Mouse (Mus musculus): ENCODE measurements around the gene Lsm14a. TPM values are rescaled to one million over a fixed set of nuclear protein-coding genes. Genes with fewer than 3 reads are reported as not detected.
"Not testable (repeated sequence)": the region's sequence is repeated elsewhere in the genome, so short reads cannot be mapped to it uniquely, and the experiment has no call there.

The Lsm14a gene
- total RNA-seq, 2 experiments from 2014 or later, result 62.0 to 67.8 TPM

DNA sequence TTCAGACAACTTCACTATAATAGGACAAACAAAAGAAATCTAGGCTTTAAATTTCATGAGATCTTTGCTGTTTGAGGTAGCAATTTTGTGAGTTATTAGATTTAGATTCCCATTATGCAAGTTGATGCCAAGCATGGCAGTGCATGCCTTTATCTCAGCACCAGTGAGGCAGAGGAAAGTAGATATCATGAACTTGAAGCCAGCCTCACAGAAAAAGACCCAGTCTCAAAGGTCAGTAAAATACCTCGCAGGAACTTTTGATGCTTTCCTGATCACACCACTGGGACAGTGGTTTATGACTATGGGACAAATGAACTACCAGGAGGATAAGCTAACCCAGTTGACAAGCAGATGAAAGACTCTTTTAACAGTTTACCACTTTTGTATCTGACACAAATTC, 10.3 kb downstream of the Lsm14a start:
- intact Hi-C loops (cut with DNase I; ENCODE audit: low total_unique reads), result no loop called here

DNA sequence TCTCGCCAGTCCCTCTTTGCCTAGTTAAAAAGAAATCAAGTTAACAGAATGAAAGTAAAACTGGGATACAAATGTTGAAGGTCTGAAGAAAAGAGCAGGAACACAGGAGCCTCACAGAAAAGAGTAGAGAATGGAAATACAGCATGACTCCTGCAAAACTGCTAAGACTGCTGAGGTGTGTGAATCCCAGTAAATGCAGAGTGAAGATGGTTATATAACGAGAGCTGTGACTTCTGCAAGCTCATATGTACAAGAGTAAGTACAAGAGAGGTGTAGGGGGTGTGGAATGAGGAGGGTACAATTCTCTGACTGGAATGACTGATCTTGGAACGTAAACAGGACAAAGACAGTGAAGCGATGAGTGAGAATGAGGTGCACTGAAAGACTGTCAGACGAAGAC, 11.4 kb downstream of the Lsm14a start:
- no peak for DNase-seq
- intact Hi-C loops (cut with DNase I; ENCODE audit: low total_unique reads), result no loop called here

More for the DNA sequence above, 10.3 kb downstream of the Lsm14a start:
- DNase-seq, result no peak

DNA sequence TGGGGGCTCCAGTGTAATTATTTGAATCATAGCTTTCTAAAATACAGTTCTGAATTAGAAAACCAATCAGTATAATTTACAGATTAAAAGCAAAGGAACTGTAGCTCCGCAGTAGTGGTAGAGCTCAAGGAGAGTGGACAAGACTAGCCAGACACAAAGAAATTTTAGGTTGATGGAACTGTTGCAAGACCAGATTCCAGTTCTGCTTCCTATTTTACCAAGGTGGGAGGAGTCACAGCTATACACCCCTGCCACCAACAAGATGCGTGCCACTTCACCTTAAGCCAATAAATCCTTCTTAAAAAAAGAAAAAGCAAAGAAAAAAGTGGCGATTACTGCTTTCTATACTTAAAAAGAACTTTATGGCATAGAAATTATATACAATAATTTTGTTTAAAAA, 12.8 kb downstream of the Lsm14a start:
- DNase-seq, result no peak
- intact Hi-C loops (cut with DNase I; ENCODE audit: low total_unique reads), result no loop called here

DNA sequence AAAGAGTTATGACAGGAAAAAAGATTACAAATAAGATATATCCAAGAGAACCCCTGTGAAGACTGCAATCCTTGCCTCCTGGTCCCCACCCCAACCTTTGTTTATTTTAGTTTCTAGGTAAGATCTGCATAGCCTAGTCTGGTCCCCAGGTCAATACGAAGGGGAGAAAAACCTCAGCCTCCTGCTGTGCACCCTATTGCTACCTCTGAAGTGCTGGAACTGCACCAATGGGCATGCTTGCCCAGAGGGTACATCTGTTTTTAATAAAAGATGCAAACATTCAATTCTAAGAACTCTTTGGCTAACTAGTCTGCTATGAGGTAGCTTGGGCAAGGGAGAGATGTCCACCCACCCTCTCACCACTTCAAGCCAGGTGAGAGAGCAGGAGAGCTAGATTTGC, 19.2 kb downstream of the Lsm14a start:
- intact Hi-C loops (cut with DNase I; ENCODE audit: low total_unique reads), result no loop called here
- no peak for DNase-seq

DNA sequence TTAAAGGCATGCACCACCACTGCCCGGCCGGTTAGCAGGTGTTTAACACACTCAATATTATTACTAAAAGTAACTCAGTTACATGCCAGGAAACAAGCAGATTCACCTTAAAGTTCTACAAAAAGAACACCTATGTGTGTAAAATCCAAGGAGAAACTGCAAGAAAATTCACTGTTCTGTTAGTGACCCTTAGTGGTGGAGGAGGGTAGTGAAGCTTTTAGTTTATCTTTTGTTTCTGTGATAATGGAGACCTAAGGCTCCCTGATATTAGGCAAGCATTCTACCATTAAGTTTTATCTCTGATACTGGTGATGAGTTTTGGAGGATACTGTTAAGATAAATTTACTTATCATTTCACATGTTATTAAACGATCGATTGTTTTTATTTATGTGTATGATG, 37.5 kb downstream of the Lsm14a start:
- DNase-seq, result no peak
- intact Hi-C loops (cut with DNase I; ENCODE audit: low total_unique reads), result loop anchor here (5.0 kb wide), 1 partner anchor 103 kb away; the partner anchor contains the start of gene Gm6096

DNA sequence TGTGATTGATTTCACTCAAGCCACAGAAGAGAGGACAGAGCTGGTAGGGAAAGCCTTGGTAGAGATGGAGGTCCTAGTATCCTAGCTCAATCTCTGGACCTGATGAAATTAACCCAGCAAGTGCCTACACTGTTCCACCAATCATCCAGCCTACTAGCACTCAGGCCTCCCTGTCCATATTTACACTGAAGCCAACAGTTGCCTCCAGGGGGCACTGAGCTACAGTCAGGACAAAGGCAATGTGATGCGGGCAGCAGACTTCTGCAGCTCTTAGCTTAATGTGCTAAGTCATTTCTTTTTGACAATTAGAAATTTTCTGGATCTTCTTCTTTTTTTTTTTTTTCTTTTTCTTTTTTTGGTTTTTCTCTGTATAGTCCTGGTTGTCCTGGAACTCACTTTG, 41.1 kb downstream of the Lsm14a start:
- intact Hi-C loops (cut with DNase I; ENCODE audit: low total_unique reads), result no loop called here
- no peak for DNase-seq

DNA sequence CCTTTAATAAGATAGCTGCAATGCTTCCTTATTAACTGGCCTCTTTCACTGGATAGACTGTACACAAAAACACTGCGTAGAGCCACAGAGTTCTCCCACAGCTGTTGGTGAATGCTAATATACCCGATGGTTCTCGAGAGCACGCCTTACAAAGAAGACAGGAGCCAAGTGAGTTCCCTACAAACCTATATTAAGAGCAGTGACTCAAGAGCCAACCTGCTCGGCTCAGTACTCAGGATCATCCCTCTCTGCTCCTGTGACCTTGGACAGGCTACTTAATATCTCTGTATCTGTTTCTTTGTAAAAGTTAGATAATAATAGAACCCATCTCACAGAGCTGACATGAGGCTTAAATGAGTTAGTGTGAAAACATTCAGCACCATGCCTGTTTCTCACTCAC, 42.9 kb downstream of the Lsm14a start:
- intact Hi-C loops (cut with DNase I; ENCODE audit: low total_unique reads), result no loop called here
- no peak for DNase-seq

DNA sequence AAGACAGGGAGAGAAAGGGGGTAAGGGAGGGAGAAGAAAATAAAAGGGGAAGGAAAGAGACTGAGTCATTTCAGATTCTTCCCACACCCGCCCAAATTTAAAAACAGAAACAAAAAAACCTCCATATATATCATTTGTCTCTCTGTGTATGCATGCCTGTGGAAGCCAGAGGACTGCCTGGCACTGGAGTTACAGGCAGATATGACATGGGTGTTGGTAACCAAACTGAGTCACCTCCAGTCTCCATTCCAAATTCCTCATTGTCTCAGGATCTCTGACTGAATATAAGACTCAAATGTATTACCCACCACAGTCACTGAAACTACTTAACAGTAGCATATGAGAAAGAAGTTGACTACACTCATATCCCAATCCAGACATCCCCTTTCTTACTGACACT, 45.1 kb downstream of the Lsm14a start:
- intact Hi-C loops (cut with DNase I; ENCODE audit: low total_unique reads), result no loop called here
- no peak for DNase-seq

DNA sequence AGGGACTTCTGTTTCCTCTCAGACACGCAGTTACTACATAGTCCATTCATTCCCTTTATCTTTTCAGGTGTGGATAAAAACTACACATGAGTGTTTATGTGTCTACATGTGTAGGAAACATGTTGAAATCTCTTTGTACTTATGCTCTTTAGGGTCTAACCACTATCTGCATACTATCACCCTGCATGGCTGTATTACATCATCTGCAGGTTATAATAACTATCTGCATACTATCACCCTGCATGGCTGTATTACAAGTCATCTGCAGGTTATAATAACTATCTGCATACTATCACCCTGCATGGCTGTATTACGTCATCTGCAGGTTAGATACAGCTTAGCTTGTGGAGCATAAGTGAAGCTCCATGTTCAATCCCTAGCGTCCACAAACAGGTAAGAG, 46.1 kb downstream of the Lsm14a start:
- DNase-seq, result no peak
- intact Hi-C loops (cut with DNase I; ENCODE audit: low total_unique reads), result no loop called here

DNA sequence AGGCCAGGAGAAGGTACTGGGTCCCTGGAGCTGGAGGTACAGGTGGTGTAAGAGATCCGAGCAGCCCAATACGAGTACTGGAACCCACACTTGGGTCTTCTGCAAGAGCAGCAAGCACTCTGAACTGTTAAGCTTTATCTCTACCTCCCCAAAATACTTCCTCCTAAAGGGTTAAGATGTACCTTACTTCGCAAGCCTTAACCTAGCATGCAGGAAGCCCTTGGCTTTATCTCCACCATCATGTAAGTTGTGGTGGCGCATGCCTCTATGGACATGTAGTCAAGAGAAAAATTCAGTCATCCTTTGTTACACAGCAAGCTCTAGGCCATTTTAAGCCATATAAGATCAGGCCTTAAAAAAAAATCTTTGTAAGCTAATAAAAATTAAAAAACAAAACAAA, 46.6 kb downstream of the Lsm14a start:
- no peak for DNase-seq
- intact Hi-C loops (cut with DNase I; ENCODE audit: low total_unique reads), result no loop called here

DNA sequence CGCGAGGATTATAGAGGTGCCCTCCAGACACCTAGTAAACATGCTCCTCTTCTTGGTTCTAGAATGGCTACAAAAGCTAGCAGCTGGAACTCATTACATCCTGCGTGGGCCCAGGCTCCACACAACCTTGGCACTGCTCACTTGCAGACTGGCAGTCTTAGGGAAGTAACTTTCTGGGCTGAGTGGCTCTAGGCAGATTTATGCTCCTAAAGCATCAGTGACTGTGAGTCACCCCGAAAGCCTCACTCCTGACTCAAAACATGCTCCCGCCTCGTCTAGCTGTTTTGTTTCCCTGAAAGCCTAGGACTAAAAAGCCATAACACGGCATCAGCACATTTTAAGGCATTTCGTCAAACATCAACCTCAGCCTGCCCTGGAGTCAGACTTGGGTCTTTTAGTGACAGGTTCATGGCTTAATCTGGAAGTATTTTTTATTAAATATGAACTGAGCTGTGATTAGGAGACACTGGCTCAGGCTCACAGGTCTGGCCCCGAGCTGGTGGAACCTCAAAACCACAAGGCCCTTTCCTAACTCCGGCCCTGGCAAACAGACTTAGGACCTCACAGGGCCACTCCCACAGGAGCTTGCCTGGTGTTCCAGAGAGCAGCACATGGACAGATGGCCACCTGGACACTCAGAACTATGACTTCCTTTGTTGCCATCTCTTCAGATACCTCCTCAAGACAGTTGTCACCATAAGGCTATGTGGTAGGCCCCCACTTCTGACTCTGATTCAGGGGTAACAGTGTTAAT, 50.9 kb downstream of the Lsm14a start:
- intact Hi-C loops (cut with DNase I; ENCODE audit: low total_unique reads), result loop anchor here (5.0 kb wide), 1 partner anchor 80 kb away; no protein-coding TSS in a partner anchor
- DNase-seq, result no peak

DNA sequence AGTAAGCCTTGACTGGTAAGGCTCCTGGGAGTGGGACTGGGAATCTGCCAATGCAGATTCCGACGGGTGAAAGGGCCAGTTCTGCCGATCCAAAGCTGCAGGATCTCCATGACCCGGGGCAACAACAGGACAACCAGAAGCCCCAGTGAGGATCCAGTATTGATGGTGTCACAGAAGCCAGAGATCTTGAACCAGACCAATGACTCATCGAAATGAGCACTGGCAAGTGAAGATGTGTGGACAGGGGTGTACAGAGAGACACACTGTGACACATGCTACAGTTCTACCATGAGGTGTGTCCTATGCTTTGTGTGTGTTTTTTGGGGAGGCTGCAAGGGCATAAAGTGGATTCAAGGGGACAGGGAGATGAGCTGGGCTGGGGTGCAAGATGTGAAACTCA, 52.3 kb downstream of the Lsm14a start:
- no peak for DNase-seq
- intact Hi-C loops (cut with DNase I; ENCODE audit: low total_unique reads), result loop anchor here (5.0 kb wide), 1 partner anchor 79 kb away; no protein-coding TSS in a partner anchor

DNA sequence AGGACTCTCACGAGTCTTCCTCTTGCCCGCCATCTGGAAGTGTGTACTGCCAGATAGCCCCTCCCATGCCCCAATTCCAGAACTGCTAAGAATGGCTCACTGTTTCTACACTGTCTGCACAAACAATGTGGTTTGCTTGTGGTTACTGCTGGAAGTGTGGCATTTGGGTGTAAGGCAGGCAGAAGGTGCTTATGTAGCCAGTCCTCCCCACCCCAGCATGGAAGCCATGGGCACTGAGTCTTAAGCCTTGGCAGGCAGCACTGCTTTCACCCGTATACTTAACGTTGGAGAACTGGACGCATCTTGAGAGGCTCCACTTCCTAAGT, 54.0 kb downstream of the Lsm14a start:
- intact Hi-C loops (cut with DNase I; ENCODE audit: low total_unique reads), result no loop called here
- no peak for DNase-seq

DNA sequence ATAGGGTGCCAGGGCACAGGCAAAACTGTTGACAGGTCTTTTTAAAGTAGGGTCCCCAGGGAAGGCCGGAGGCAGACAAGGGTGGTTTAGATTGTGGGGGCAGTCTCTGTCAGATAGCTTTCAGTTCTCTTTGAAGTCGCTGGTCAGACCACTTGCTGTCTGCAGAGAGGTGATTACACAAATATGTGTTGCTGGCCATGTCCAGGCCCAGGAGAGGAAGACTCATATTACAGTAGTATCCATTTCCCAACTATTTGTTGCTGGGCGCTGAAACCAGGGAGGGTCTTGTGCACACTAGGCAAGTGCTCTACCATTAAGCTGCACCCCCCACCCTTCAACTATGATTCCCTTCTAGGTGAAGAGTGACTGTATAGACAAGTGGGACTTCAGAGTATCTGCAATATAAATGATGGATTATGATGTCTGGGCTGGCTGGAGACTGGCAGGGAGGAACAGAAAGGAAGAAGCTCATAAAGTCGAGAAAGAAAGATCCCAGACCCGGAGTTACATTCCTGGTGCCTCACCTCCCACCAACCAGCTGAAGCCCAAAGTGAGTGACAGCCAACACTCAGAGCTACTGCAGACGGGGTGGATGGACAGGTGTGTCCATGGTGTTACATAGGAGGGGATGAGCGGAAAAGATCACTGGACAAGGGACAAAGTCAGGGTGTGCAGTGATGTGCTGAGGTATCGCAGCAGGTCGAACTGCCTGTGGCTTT, 54.5 kb downstream of the Lsm14a start:
- intact Hi-C loops (cut with DNase I; ENCODE audit: low total_unique reads), result no loop called here
- DNase-seq, result no peak

DNA sequence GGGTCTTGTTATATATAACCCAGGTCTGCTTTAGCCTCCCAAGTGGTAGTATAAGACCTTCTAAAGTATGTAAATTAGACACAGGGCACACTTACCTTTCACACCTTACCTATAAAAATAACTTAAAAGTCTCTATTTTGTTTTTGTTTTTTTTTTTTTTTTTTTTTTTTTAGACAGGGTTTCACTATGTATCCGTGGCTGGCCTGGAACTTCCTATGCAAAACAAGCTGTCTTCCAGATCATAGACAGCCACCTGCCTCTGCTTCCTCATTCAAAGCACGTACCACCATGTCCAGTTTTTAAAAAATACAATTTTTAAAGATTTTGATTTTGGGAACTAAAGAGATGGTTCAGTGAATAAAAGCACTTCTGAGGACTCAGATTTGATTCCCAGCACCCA, 55.8 kb downstream of the Lsm14a start:
- intact Hi-C loops (cut with DNase I; ENCODE audit: low total_unique reads), result no loop called here
- DNase-seq, result no peak

DNA sequence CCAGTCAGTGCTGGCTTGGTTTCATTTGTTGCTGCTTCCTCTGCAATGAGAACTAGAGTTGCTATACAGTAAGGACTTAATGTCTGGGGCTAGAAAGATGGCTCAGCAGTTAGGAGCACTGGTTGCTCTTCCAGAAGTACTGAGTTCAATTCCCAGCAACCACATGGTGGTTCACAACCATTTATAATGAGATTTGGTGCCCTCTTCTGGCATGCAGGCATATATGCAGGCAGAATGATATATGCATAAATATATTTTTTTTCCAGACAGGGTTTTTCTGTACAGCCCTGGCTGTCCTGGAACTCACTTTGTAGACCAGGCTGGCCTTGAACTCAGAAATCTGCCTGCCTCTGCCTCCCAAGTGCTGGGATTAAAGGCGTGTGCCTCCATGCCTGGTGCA, 56.6 kb downstream of the Lsm14a start:
- DNase-seq; intact Hi-C loops (cut with DNase I; ENCODE audit: low total_unique reads): not testable (repeated sequence)

DNA sequence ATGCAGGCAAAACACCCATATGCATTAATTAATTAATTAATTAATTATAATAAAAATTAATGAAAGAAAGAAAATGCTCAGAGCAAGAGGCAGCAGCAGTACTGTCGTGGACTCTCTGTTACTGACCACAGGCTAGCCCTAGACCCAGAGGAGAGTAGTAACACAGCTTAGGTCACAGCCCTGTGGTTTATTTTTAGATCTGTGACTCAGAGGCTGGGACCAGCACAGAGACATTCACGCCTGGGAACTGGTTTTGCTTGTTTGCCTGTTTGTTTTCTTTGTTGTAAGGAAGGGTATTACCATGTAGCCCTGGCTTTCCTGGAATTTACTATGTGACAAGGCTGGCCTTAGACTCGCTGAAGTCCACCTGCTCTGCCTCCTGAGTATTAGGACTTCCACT, 65.6 kb downstream of the Lsm14a start:
- intact Hi-C loops (cut with DNase I; ENCODE audit: low total_unique reads), result no loop called here
- no peak for DNase-seq

DNA sequence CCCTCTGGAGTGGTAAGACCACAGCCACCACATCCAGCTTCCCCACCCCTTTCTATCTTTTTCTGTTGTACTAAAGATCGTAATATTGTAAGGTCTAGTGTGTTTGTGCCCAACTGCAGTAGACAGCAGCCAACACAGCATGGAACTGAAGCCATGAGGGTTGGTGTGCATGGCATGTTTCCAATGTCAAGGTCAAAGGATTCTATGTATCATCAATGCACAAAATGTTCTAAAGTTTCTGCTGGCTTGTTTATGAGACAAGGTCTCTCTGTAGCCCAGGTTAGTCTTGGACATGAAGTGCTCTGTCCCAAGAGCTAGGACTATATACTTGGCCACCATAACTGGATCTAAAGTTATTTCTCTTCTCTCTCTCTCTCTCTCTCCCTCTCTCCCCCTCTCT, 68.3 kb downstream of the Lsm14a start:
- no peak for DNase-seq
- intact Hi-C loops (cut with DNase I; ENCODE audit: low total_unique reads), result no loop called here

DNA sequence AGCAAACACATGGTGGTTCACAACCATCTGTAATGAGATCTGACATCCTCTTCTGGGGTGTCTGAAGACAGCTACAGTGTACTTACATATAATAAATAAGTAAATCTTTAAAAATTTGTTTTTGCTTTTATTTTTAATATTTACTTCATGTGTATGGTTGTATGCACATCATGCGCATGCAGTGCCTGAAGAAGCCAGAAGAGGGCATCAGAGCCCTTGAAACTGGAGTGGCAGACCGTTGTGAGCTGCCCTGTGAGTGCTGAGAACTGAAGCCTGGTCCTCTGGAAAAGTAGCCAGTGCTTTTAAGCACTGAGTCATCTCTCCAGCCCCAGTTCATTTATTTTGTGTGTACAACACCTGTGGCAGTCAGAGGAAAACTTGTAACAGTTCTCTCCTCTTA, 69.1 kb downstream of the Lsm14a start:
- no peak for DNase-seq
- intact Hi-C loops (cut with DNase I; ENCODE audit: low total_unique reads), result no loop called here

DNA sequence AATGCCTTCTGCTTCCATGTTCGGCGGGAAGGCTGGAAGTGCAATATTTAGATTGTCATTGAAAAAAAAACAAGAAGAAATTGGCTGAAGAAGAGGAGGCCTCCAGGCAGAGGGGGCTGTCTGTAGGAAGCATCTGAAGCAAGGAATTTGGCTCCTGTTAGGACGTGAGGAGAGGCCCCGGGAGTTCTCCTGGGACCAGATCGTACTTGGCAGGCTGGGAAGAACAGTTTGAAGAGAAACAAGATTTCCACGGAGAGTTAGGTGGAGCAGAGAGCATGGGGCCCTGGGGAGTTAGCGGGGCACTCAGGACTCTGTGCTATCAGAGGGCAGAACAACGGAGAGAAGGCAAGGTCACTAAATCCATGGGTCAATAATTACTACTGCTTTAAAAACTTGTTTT, 69.8 kb downstream of the Lsm14a start:
- intact Hi-C loops (cut with DNase I; ENCODE audit: low total_unique reads), result no loop called here
- peak; percentile 36 for DNase-seq

DNA sequence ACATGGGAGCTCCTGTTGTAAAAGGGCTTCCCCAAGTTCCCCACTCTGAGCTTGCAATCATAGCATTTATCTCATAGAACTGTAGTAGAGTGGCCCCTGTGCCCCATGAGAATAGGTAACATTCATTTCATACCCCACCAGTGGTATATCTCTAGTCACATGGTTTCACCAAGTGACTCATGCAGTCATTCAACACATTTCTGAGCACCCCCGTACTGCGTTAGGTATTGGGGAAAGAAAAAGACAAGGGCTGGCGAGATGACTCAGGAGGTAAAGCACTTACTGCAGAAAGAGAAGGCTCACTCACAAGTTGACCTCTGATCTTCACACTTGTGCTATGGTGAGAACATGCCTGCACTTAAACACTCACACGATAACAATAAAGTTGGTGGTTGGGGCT, 71.2 kb downstream of the Lsm14a start:
- no peak for DNase-seq
- intact Hi-C loops (cut with DNase I; ENCODE audit: low total_unique reads), result no loop called here

Measured in gastrocnemius, postnatal 14 days (tissue).